Mouse (Mus musculus) natural killer cell, adult 2 months (primary cell): ENCODE results near the gene B3gnt7.
"Not testable (repeated sequence)": the region's sequence is repeated elsewhere in the genome, so short reads cannot be mapped to it uniquely, and the experiment has no call there.

Experiments
- DNase-seq, 2 experiments: peaks; one replicate each; pipeline ENCODE4 v3.0.0; 2022; ENCODE audit warnings: low spot score in 2 of 2

The B3gnt7 gene

DNA sequence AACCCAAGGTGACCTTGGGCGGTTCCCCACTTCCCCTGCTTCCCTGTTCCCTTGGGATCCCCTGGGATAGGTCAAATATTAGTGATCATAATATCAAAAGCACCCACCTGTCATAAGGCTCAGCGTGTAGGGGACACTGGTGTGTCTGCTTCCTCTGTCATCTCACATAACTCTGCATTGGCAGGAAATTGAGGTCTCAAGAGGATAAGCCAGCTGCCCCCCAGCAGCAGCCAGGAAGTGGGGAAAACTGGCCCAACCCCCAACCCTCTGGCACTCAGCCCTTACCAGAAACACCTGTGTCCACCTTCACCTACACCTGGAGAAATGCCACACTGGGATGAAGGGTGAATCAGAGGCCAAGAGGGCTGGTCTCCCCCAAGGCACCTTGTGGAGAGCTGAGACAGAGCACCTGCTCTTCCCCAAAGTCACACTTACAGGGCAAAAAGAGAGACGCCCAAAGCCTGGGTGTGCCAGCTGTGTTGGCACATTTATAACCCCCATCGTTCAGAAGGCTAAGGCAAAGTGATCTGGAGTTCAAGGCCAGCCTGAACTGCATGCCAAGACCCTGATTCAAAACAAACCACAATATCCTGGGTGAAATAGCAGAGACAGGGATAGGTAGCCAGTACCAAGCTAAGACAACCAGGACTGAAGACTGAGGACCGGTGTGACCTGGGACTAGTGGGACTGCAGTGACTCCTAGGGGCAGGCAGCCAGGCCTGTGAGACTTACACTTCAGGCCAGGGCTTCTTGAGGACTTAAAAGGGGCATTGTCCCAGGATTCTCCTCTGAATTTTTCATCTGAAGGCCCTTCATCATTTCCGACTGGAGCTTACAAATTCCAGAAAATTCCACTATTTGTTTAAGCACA lies 1.2 kb upstream of the B3gnt7 start:
- peak; percentile 57 to 62 for DNase-seq

DNA sequence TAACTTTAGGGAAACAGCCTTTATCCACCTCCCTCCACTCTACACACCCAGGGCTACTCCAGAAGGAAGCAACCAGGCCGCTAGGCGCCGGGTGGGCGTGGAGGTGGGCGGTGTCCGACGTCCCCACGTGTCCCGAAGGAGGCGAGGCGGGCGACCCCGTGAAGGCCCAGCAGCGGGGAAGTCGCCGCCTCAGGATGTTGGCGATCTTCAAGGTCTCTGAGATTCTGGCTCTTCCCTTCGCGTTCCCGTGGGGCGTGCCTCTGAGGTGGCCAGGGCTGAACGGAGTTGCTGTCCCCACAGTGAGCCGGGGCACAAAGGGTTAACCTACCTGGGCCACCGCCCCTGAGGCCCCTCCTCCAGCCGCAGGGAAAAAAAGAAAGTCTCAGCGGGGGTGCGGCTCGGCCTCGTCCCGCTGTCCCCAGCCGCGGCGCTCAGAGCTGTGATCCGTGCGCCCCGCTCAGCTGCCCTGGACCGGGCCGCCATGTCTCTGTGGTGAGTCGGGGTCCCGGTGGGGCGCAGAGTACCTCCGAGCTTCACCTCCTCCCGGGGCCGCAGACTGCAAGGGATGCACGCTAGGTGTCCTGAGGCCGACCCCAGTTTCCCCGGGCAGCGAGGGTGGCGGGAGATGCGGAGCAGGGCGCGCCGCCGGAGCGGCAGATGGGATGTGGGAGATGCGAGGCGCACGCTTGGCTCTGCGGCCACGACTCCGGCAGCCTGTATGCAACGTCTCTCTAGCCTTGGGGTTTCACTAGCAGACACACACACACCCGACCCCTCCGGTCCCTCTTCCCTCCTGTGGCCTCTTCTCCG lies 636 bp downstream of the B3gnt7 start:
- DNase-seq: peak; percentile 48 to 50

DNA sequence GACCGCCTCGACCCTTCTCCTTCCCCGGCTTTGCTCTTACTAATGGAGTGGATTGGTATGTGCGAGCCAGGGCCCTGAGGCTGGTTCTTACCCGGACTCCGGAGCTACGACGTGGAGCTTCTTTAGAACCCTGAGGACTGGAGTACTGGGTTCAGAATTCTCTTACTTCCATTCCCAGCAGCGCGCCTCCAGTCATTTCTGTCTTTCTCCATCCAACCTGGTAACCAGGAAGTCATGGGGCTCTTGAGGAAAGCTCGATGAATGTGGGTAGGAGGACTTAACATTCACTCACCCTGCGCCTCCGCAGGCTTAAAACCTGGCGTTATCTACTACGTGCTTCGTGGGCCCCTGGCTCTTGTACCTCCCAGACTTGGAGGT lies 1.2 kb downstream of the B3gnt7 start:
- no peak for DNase-seq

DNA sequence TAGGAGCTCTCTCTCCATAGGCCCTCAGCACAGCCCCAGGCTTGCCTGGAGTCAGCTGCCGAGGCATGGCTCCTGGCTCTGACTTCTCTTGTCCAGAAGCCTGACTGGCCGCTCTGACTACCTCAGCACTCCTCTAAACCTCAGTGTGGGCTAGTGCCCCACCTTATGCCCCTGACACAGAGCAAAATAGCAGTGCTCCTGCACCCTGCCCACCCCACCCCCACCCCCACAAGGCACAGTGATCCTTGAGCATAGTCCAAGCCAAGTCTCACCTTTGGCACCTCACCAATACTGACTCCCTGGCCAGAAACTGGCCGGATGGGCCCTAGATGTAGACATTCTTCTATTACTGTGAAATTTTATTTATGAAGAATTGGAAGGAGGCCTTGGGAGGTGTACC lies 4.1 kb downstream of the B3gnt7 start:
- no peak for DNase-seq

DNA sequence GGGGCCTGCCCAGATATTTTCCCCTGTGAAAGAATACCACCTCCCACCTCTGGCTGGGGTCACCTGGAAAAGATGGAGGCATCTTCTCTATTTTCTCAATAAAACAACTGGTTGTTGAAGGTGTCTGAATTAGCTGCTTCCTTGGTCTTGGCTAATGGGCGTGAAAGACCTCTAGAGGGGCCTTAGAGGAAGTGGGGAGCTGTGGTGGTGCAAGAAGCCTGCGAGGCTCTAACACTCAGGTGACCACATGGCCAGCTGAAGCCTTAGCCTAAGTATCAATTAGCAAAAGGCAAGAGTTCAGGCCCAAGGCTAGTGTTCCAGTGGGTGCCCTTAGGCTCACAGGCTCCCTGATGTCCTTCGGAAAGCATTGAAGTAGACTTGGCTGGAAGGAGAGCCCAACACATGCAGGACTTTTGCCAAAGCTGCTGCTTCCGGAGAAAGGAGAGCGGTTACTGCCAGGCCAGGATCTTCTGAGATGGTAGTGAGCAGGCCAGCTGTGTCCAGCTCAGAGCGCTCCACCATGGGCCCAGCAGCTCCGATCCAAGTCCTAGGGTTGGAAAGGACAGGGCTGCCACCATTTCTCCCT lies 4.6 kb downstream of the B3gnt7 start:
- DNase-seq: peak; percentile 16 to 28

DNA sequence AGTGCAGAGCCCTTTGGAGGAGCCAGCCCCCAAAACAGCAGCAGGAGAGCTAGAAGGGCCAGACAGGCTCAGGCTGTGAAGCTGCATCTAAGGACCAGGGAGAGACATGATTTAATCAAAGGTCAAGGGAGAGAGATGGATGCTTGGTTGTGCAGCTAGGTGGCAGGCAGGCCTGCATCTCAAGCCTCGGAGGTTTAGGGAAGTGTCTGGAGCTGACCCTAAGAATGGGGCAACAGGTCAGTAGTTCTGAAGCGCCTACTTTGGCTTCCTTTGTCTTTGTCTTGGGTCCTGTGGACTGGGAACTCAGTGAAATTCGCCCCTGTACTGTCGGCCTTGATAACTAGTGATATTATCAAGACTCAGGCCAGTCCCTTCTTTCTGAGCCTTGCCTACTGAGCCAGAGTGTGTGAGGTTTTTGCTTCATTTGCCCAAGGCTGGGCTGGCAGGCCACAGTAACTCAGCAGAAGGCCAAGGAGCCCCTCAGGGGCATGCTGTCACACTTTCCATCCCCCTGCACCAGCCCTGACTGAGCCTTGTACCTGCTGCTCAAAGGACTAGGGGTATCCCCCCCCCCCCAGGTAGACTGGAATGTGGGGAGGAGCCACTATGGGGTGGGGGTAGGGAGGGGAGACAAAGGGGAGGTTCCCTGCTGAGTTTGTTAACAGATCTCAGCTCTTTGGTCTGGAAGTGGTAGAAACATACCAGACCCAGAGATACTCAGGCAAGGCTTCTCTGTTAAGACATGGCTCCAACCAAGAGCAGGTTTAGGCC lies 5.4 kb downstream of the B3gnt7 start:
- DNase-seq: no peak

DNA sequence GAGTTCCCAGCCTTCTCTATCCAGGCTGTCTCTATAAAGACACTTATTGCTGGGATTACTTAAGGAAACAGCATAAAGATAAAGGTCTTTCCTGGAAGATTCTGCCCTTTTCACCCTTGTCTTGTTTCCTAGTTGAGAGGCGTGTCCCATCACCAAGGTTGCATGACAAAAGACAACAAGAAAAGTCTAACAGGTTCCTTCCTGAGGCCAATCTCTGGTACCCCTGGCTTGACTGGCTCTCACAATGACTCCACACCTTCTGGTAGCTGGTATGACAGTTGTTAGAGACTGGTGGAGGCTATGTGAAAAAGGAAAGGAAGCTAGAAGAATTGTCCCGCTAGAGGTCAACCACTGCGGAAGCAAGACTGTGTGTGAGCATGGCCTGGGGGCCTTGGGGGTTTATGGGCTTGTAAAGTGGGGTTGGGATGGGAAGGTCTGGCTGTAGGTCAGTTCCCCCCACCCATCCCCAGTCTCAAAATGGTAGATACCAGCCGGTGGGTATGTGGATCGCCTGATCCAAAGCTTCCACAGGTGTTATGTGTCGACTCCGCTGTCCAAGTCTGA lies 6.7 kb downstream of the B3gnt7 start:
- DNase-seq: no peak

DNA sequence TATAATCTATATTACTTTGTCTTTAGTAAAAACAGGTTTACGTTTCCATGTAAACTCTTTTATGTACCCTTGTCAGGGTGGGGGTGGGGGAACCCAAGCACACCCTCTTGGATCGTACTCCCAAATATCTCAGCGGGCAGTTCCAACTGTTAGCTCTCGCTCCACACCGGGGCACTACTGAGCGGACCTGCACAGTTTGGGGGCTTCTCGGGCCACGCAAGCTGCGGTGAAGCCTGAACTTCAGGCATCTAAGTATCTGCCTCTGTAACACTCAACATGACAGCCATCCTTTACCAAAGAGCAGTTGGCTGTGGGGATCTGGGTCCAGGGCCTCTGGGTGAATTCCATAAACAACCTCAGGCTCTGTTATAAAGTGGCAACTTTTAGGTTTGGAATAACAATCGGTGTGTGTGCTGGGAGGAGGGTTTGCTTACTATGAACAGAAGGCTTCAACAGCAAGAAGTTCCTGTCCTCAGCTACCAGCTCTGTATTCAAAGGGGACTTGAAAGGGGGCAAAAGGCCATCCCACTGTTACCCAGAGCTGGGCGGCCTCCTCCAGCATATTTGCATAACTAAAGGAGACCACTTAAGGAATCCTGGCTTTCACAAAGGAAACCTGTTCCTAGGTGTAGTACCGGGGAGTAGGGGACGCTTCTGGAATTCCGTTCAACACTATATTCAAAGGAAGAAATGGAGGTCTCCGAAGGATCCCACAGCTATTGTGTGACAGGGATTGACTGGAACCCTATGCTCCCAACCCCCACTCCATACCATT lies 8.1 kb downstream of the B3gnt7 start:
- no peak for DNase-seq

DNA sequence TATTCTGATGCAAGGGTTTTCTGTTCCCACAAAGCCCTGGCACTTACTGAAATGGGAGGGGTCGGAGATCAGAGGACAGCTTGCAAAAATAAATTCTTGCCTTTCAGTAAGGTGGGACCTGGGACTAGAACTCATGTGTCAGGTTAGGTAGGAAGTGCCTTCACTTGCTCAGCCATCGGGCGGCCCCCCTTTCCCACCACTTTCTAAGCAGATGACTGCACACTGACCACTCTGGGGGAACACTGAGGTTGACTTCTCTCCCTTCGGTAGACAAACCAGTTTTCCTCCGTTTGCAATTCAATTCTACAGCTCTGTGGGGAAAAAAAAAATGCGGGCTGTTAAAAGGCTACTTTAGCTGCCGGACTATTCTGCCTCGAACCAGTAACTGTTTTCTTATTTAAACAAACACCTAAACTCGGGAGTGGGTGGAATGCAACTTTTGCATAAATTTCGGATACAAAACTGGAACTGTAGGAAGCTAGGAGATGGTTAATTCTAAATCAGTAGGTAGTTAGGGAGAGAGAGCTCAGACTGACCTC lies 8.9 kb downstream of the B3gnt7 start:
- DNase-seq: no peak

DNA sequence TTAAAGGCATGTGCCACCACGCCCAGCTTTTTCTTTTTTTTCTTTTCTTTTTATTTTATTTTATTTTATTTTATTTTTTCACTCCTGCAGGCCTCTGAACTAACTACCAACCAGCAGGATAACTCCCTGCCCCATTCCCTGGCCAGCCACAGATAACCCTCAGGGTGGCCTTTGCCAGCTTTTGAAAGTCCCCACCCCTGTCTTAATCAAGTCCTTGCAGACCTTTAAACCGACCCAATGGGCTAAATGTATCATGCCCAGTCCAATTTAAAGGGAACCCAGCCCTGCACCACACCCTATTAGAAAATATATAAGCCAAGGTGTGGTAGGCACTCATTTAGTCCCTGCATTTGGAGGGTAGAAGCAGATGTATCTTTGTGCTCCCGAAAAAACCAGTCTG lies 9.6 kb downstream of the B3gnt7 start:
- no peak for DNase-seq

DNA sequence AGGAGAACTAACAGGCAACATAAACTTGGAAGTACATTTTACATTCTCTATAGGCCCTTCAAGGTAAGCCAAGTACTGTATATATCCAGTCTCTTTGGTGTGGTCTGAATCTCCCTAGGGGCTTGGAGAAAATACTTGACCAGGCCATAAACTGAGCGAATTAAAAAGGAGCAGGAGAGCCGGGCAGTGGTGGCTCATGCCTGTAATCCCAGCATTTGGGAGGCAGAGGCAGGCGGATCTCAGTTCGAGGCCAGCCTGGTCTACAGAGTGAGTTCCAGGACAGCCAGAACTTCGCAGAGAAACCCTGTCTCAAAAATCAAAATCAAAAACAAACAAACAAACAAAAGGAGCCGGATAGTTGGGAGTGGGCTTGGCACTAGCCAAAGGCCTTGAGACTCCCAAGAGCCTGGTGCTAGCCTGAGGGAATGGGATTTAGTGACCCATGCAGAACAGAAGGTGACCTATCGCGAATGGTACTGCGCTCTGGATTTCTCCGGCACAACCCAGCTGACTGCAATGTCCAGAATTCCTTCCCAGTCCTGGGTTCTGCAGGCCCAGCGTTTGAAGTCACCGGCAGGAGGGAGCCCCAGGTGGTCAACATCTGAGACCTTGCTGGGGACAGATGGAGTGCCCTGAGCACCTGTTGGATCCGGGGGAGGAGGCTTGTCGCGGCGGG lies 10.6 kb downstream of the B3gnt7 start:
- DNase-seq: no peak

DNA sequence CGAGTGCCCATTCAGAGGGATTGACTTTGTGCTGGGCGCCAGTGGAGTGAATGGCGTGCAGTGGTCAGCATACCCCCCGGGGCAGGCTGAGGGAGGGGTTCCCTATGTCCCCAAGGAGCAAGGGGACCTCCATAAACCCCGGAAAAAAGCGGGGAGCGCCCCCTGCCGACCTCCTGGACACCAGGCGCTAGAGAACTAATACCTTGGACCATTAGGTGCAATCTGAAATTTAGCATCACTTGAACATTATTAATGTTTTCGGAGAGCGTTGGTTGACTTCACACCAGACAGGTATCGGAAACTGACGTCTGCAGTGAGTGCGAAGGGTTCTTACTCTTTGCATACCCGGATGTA lies 11.1 kb downstream of the B3gnt7 start:
- peak in 1 of 2 experiments; percentile 44 for DNase-seq

DNA sequence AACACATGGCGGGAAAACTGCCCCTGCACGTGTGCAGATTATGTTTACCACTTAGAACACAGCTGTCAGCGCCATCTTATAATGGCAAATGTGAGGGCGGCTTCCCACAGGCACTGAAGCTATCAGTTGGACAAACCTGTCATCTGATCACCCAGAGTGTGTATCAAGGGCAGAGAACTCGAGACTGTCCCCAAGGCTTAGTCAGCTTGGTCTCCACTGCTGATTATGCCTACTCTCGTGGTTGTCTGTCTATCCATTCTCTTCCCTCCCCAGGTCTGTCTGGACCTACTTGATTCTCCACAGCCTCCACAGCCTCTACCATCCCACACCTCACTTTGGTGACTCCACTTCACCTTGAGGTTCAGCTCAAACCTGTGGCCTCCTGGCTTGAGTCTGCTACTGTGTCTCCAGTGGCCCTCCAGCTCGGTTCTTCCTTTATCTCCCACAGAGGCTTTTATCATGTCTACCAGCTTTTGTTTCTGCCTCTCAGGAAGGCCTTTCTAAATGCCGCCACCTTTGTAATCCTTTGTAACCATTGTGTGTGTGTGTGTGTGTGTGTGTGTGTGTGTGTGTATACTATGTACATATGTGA lies 18.3 kb downstream of the B3gnt7 start:
- DNase-seq: no peak

DNA sequence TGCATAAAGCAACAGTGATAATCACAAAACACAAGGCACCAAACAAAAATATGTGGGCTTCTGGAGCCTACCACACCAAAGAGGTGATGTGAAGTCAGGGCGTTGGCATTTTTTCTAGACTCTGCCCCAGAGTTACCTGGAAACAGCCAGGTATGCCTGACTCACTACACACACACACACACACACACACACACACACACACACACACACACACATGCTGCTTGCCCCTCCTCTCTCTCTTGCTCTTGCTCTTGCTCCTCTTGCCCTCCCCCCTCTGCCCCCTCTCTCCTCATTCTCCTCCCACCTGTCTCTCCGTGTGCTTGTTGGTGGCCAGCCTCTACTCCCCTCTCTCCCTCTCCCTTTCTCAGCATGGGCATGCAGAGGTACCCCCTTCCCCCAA lies 33.7 kb downstream of the B3gnt7 start:
- DNase-seq: no peak

DNA sequence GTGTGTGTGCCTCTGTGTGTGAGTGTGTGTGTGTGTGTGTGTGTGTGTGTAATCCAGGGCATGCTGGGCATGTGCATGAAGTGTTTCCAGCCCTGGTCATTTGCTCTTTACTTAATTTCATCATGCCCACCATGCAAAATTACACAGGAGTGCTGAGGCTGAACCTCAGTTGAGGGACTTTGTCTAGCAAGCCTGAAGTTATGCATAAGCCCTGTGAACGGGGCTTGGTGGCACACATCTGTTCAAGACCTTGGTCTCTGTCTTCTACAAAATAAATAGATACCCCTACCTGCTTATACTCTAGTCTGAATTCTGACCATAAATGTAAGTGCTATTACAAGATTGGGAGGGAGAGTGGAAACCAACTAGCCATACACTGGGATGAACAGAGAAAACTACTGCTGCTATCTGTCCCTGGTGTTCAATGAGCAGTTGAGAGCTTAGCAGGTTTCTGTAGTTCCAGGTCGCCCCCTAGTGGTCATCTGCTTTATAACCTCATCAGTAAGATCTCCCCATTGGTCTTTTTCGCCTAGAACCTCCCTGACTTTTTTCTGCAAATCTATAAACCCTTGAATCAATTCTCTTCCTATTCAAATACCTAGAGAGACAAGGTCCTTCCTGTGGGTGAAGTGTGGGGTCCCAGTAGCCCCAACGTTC lies 36.7 kb downstream of the B3gnt7 start:
- peak; percentile 83 to 88 for DNase-seq

DNA sequence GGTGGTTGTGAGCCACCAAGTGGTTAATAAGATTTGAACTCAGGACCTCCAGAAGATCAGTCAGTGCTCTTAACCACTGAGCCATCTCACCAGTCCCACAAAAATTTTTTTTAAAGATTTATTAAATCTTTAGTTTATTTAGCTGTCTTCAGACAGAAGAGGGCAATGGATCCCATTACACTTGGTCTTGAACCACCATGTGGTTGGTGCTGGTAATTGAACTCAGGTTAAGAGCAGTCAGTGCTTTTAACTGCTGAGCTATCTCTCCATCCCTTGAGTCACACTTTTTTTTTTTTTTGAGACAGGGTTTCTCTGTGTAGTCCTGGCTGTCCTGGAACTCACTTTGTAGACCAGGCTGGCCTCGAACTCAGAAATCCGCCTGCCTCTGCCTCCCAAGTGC lies 38.5 kb downstream of the B3gnt7 start:
- DNase-seq: not testable (repeated sequence)

DNA sequence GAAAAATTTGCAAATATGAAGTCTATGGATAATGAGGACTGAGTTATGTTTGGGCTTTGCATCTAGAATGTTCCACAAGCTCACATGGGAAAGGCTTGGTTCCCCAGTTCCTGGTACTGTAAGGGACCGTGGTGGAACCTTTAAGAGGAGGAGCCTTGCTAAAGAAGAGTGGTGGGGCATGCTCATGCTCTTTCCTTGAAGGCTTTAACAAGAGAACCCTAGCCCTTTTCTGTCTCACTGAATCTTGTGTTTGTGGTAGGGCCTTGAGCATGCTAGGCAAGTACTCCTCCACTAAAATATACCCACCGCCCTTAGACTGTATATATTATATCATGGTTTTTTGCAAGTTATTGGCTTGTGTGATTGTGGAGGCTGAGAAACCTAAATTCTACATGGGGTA lies 39.7 kb downstream of the B3gnt7 start:
- no peak for DNase-seq

DNA sequence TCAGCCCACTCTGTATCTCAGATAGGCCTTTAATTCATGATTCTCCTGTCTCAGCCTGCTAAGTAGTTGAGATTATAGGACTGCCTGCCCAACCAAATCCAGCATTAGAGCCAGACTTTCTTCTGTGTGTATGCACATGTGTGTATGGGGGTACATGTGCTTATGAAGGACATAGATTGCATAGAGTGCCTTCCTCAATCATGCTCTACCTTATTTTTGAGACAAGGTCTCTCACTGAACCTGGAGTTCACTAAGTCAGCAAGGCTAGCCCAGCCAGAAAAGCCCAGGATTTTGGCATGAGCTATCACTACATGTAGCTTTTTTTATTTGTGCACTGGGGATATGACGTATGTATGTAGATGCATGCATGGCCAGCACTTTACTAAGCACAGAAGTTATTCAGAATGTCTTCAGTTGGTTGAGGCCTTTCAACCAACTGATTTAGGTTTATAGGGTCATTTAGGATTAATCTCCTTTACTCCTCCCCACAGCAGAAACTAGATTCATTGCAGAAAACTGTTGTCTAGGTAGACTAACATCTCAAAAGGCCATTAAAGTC lies 40.5 kb downstream of the B3gnt7 start:
- no peak for DNase-seq
